12 mouse cellular contexts compared by ENCODE assay signal in genomic region chr12:100479270-100479869, GRCm38 (mm10). TPM values are rescaled to one million over a fixed set of nuclear protein-coding genes. Genes with fewer than 3 reads are reported as not detected.
DNase-seq lines count a peak whose midpoint lies in the region; ATAC-seq and TF ChIP-seq lines count a peak whose summit lies in the region.
"Had no signal": no experiment of that assay in that cellular context is flagged by ENCODE, and none has a peak within 500 bp of the region (broad histone marks: within the 10 kb centered on the region; RNA-seq: fewer than 3 reads in every experiment).

No protein-coding gene starts in this region.

- no peak for TF ChIP-seq EP300 in heart, postnatal 0 days (IDR thresholded peaks at IDR 0.05; ENCODE audit: low read depth)

- no peaks in the 10 kb centered on the region for H3K27me3 ChIP-seq in heart, postnatal 0 days (ENCODE audit: control insufficient read depth, insufficient read depth, low read length)
- H3K27me3 ChIP-seq: CH12.LX; forebrain, embryonic 15.5 days; hindbrain, embryonic 13.5 days; limb, embryonic 12.5 days; Patski had no signal

- no peak overlapping the region for H3K4me3 ChIP-seq in layer of hippocampus, adult 2 months
- no peak overlapping the region for H3K4me3 ChIP-seq in cortical plate, adult 2 months (ENCODE audit: insufficient read depth, low read length)
- no peak overlapping the region for H3K4me3 ChIP-seq in heart, postnatal 0 days (ENCODE audit: low read depth, low read length)
- H3K4me3 ChIP-seq: forebrain, embryonic 15.5 days; hindbrain, embryonic 13.5 days; limb, embryonic 12.5 days had no signal

- ATAC-seq in heart, postnatal 0 days (ENCODE audit: insufficient read depth, low read depth) = peak; percentile 58; the same call in 1 of the 2 replicates
- ATAC-seq: Patski had no signal

- no peak overlapping the region for H3K4me2 ChIP-seq in heart, postnatal 0 days (ENCODE audit: low read depth, low read length)
- H3K4me2 ChIP-seq: forebrain, embryonic 15.5 days; hindbrain, embryonic 13.5 days; limb, embryonic 12.5 days had no signal

- no peak for TF ChIP-seq CTCF in layer of hippocampus, adult 2 months (conservative IDR thresholded peaks at IDR 0.05)
- TF ChIP-seq CTCF in cortical plate, adult 2 months (IDR thresholded peaks at IDR 0.05; ENCODE audit: extremely low read depth, insufficient read depth, low read length) = no peak
- TF ChIP-seq CTCF in heart, postnatal 0 days (IDR thresholded peaks at IDR 0.05; ENCODE audit: low read depth) = no peak

- no peak for TF ChIP-seq POLR2A in cortical plate, adult 2 months (IDR thresholded peaks at IDR 0.05; ENCODE audit: extremely low read depth, insufficient read depth, low read length)

- H3K4me1 ChIP-seq in cortical plate, adult 2 months (ENCODE audit: control insufficient read depth, insufficient read depth, low read length) = peaks cover 20% of the 10 kb centered on the region
- peaks cover 10% of the 10 kb centered on the region for H3K4me1 ChIP-seq in heart, postnatal 0 days (ENCODE audit: control insufficient read depth, insufficient read depth)
- H3K4me1 ChIP-seq: forebrain, embryonic 15.5 days; limb, embryonic 12.5 days had no signal

- H3K36me3 ChIP-seq in heart, postnatal 0 days (replicated peaks; ENCODE audit: control insufficient read depth, insufficient read depth, low read length) = peaks cover 27% of the 10 kb centered on the region

- WGBS in heart, postnatal 0 days = 45% methylated on average over 10 of the region's 10 CpGs

- DNase-seq in layer of hippocampus, adult 2 months (ENCODE audit: low spot score in 2 of 2) = no peak
- no peak for DNase-seq in layer of hippocampus, adult 11-12 months (ENCODE audit: low spot score)
- DNase-seq in heart, postnatal 0 days (ENCODE audit: low spot score) = peak; percentile 40
- peak; percentile 13 for DNase-seq in retina, embryonic 14.5 days (ENCODE audit: low spot score)
- DNase-seq in thymus, adult 18-20 months = no peak
- no peak for DNase-seq in kidney, adult 11 months

- H3K9ac ChIP-seq in heart, postnatal 0 days (replicated peaks; ENCODE audit: low read depth, low read length) = no peak overlapping the region; the same call in 1 of the 2 replicates
- H3K9ac ChIP-seq: forebrain, embryonic 15.5 days; hindbrain, embryonic 13.5 days; limb, embryonic 12.5 days had no signal

- no peaks in the 10 kb centered on the region for H3K9me3 ChIP-seq in heart, postnatal 0 days (replicated peaks; ENCODE audit: control insufficient read depth, low read length)
- H3K9me3 ChIP-seq: forebrain, embryonic 15.5 days; hindbrain, embryonic 13.5 days; limb, embryonic 12.5 days had no signal

- H3K27ac ChIP-seq in layer of hippocampus, adult 2 months = peak overlapping the region; percentile 59
- peak overlapping the region; percentile 67 for H3K27ac ChIP-seq in cortical plate, adult 2 months (ENCODE audit: insufficient read depth, low read length)
- H3K27ac ChIP-seq in heart, postnatal 0 days (ENCODE audit: low read depth) = peak overlapping the region; percentile 43; the same call in 1 of the 2 replicates
- H3K27ac ChIP-seq: forebrain, embryonic 15.5 days; hindbrain, embryonic 13.5 days; limb, embryonic 12.5 days had no signal

RNA-seq across cellular contexts. Expression of gene Ttc7b, which starts 41.3 kb away (rescaled TPM):
- 100 to 1,000 TPM; 173 to 184 TPM for total RNA-seq in layer of hippocampus, adult 2 months (2021)
- 221 and 228 TPM in 2 replicates for polyA plus RNA-seq in cortical plate, adult 2 months (2012; rRNA removed)
- total RNA-seq in heart, postnatal 0 days (2014; rRNA removed; ENCODE audit: low replicate concordance) = 29.4 and 37.8 TPM in 2 replicates
- 5.9 and 6.7 TPM in 2 replicates for polyA plus RNA-seq in heart, postnatal 0 days (2015; fragmentation: Nextera tagmentation; extraction: Ambion mirVana)

Comparison
In these comparisons a context has a peak if more than half of its experiments do, and no peak if none do; other contexts are left out.
1. DNase-seq: peak in heart, postnatal 0 days (single experiment) and retina, embryonic 14.5 days (single experiment); none in layer of hippocampus, adult 2 months (0 of 2), layer of hippocampus, adult 11-12 months (single experiment), thymus, adult 18-20 months (0 of 2) and kidney, adult 11 months (single experiment).
2. Peak in every context shown above with its lines, with median percentiles within 50 percentile points of each other: H3K27ac ChIP-seq.